Mouse (Mus musculus) limb, embryonic 14.5 days (tissue): ENCODE measurements around the gene Cab39l. TPM values are rescaled to one million over a fixed set of nuclear protein-coding genes. Genes with fewer than 3 reads are reported as not detected.

Experiments
- ATAC-seq: fragments of 200-750 bp; cut with Nextera tagmentation; 2 replicates; pipeline ENCODE4 v1.8.0; 2017; ENCODE audit warnings: low read depth, moderate number of reproducible peaks, moderate TSS enrichment; ENCODE audit not compliant: low FRiP score
- DNase-seq: peaks from one replicate; pipeline ENCODE4 v3.0.0-alpha.2; 2015; ENCODE audit warnings: low spot score
- H3K27ac ChIP-seq: fragments of 300-500 bp; sonication (generic); replicated peaks from 2 replicates; pipeline ENCODE4 v1.5.1; 2014; ENCODE audit warnings: low read depth, mild to moderate bottlenecking, low read length, moderate library complexity, mixed read lengths
- H3K27me3 ChIP-seq: fragments of 300-500 bp; sonication (generic); 2 replicates; pipeline ENCODE4 v1.6.1; 2014; ENCODE audit warnings: low read length, mixed read lengths; ENCODE audit not compliant: control insufficient read depth, insufficient read depth
- H3K36me3 ChIP-seq: fragments of 300-500 bp; sonication (generic); 2 replicates; pipeline ENCODE4 v1.6.1; 2014; ENCODE audit warnings: mild to moderate bottlenecking, low read length, moderate library complexity, mixed read lengths; ENCODE audit not compliant: control insufficient read depth, insufficient read depth
- H3K4me1 ChIP-seq: fragments of 300-500 bp; sonication (generic); 2 replicates; pipeline ENCODE4 v1.6.1; 2014; ENCODE audit warnings: antibody characterized with exemption, low read length, mixed read lengths; ENCODE audit not compliant: control insufficient read depth, insufficient read depth
- H3K4me2 ChIP-seq: fragments of 300-500 bp; sonication (generic); replicated peaks from 2 replicates; pipeline ENCODE4 v1.6.1; 2014; ENCODE audit warnings: low read depth, mild to moderate bottlenecking, low read length, moderate library complexity; ENCODE audit not compliant: severe bottlenecking
- H3K4me3 ChIP-seq: fragments of 300-500 bp; sonication (generic); replicated peaks from 2 replicates; pipeline ENCODE4 v1.5.1; 2014; ENCODE audit warnings: low read length
- H3K9ac ChIP-seq: fragments of 300-500 bp; sonication (generic); 2 replicates; pipeline ENCODE4 v1.6.1; 2014; ENCODE audit warnings: mild to moderate bottlenecking, low read depth, low read length, moderate library complexity; ENCODE audit not compliant: severe bottlenecking
- H3K9me3 ChIP-seq: fragments of 300-500 bp; sonication (generic); 2 replicates; pipeline ENCODE4 v1.6.1; 2016; ENCODE audit warnings: low read length; ENCODE audit not compliant: control insufficient read depth
- POLR2A ChIP-seq: fragments of 200-500 bp; IDR thresholded peaks from 2 replicates; pipeline ENCODE4 v1.8.0; 2012; ENCODE audit warnings: inconsistent platforms, mild to moderate bottlenecking, moderate library complexity, borderline replicate concordance; ENCODE audit not compliant: insufficient read depth, insufficient read length; ENCODE audit errors: extremely low read depth
- WGBS: fragments of 180-500 bp; shearing (Covaris S2); extraction: QIAGEN DNeasy Blood & Tissue Kit; methylation state at CpG from one replicate; pipeline ENCODE4 v1.1.7; 2014; 5-methylcytosine and 5-hydroxymethylcytosine counted together
- polyA plus RNA-seq, 2 experiments: library from polyadenylated mRNA; depleted of rRNA in 1 of 2; stranded (reverse) in 1 of 2; unstranded in 1 of 2; fragments of >200 nt; fragmentation: Nextera tagmentation in 1 of 2; extraction: Ambion mirVana in 1 of 2; gene quantifications; 2 replicates each; pipeline versions ENCODE4 v1.2.1 to v1.2.3; 2012 to 2014

The Cab39l gene
- polyA plus RNA-seq, 2 experiments: 17.4 to 40.3 TPM

DNA sequence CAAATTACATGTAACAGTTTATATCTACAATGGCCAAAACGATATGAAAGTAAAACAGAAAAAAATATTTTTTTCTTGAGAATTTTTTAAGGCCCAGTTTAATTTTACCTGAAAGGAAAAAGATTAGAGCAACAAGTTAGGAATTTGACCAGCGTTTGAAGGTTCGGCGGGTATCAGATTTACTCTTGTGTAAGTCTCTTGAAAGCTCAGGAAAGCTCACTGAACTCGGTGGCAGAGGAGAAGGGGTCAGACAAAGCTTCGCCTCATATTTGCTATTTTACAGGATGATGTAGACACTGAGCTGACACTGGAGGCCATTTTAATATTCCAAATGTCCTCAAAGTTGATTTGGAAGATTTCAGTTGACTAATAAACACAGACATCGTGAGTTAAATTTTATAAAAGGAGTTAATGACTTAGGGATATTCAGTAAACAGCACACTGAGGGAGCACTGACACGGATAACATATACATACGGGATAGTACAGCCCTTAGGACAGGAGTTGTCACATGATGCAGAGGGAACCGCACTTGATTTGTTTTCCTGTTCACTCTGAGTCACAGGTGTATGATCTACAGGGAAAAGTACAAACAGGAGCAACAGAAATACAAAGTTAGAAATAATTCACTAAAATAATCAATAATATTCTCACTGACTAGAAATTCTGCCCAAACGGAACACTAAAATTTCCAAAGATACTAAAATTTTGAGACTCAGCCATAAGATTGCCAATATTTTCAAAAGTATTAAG, 17.7 kb upstream of the Cab39l start:
- no peak for TF ChIP-seq POLR2A
- Histone ChIP-seq H3K27ac (no peak overlapping the region), H3K4me2 (no peak overlapping the region), H3K27me3 (no peaks in the 10 kb centered on the region), H3K9ac (no peak overlapping the region), H3K9me3 (no peaks in the 10 kb centered on the region), H3K4me3 (no peak overlapping the region), H3K4me1 (no peaks in the 10 kb centered on the region), H3K36me3 (peaks cover 6% of the 10 kb centered on the region; the same call in 1 of the 2 replicates)
- DNase-seq (no peak), ATAC-seq (no peak)
- WGBS: 89% methylated on average over 11 of the region's 11 CpGs

DNA sequence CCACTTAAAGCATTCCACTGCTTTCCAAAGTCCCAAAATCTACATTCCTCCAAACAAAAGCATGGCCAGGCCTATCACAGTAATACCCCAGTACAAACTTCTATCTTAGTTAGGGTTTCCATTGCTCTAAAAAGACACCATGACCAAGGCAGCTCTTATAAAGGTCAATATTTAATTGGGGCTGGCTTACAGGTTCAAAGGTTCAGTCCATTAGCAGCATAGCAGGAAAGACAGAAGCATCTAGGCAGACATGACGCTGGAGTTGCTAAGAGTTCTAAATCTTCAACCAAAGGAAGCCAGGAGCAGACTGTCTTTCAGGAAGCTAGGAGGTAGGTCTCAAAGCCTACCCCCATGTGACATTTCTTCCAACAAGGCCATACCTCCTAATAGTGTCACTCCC, 10.2 kb upstream of the Cab39l start:
- 84% methylated on average over 1 of the region's 1 CpGs for WGBS
- no peaks in the 10 kb centered on the region for H3K4me1 ChIP-seq
- no peaks in the 10 kb centered on the region for H3K27me3 ChIP-seq
- ATAC-seq (no peak), DNase-seq (no peak)
- no peak overlapping the region for H3K4me2 ChIP-seq
- H3K9me3 ChIP-seq: no peaks in the 10 kb centered on the region
- no peak overlapping the region for H3K27ac ChIP-seq
- H3K36me3 ChIP-seq: no peaks in the 10 kb centered on the region
- no peak overlapping the region for H3K9ac ChIP-seq
- no peak for TF ChIP-seq POLR2A
- no peak overlapping the region for H3K4me3 ChIP-seq

DNA sequence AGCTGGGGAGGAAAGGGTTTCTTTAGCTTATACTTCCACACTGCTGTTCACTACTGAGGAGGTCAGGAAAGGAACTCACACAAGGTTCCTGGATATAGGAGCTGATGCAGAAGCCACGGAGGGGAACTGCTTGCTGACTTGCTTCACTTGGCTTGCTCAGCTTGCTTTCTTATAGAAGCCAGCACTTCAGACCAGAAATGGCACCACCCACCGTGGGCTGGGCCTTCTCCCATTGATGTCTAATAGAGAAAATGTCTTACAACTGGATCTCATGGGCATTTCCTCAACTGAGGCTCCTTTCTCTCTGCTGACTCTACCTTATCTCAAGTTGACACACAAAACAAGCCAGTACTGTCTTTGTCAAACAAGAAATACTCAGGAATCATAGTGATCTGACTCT, 6.9 kb upstream of the Cab39l start:
- no peak overlapping the region for H3K27ac ChIP-seq
- TF ChIP-seq POLR2A: no peak
- no peaks in the 10 kb centered on the region for H3K27me3 ChIP-seq
- H3K4me1 ChIP-seq: no peaks in the 10 kb centered on the region
- DNase-seq: no peak
- no peak for ATAC-seq
- H3K9ac ChIP-seq: no peak overlapping the region
- 74% methylated on average over 2 of the region's 2 CpGs for WGBS
- no peak overlapping the region for H3K4me3 ChIP-seq
- no peaks in the 10 kb centered on the region for H3K36me3 ChIP-seq
- no peak overlapping the region for H3K4me2 ChIP-seq
- H3K9me3 ChIP-seq: no peaks in the 10 kb centered on the region

DNA sequence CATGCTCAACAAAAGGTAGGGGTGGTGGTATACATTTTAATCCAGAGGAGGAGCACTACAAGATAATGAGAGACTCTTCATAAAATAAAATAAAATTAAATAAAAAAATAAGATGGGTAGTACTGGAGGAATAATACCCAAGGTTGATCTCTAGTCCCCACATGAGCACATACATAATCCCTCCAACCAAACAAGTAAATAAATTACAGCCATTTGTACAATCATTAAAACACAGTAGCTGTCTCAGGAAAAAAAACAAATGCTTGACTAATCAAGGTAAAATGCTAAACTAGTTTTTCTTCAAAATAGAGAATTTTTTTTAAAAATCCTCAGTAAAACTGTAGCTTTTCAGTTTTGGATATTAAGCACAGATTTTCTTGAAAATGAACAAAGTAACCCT, 5.6 kb upstream of the Cab39l start:
- Histone ChIP-seq H3K27ac (no peak overlapping the region), H3K27me3 (no peaks in the 10 kb centered on the region), H3K36me3 (no peaks in the 10 kb centered on the region), H3K4me2 (no peak overlapping the region), H3K9ac (no peak overlapping the region), H3K9me3 (no peaks in the 10 kb centered on the region), H3K4me3 (no peak overlapping the region), H3K4me1 (peaks cover 4% of the 10 kb centered on the region; the same call in 1 of the 2 replicates)
- no peak for DNase-seq
- TF ChIP-seq POLR2A: no peak
- ATAC-seq: no peak

DNA sequence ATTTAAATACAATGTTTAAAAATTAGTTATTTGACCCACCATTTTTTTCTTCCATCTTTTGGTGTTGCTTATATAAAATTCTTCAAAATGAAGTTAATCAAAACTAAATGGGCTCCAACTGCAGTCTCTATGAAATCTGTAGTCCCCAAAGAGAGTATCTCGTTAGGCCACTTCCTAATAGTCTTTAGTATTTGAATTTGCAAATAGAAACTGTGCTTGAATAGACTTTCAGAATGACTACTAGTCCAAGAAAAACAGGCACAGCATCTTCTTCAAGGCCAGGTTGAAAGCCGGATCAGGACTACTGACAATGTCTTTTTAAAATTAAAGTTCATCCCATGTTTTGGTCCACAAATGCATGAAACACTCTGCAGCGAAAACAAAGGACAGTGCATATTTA, 3.4 kb upstream of the Cab39l start:
- Histone ChIP-seq H3K36me3 (no peaks in the 10 kb centered on the region), H3K9ac (no peak overlapping the region), H3K27me3 (no peaks in the 10 kb centered on the region), H3K4me3 (no peak overlapping the region), H3K27ac (no peak overlapping the region), H3K4me2 (no peak overlapping the region), H3K9me3 (no peaks in the 10 kb centered on the region), H3K4me1 (peaks cover 4% of the 10 kb centered on the region; the same call in 1 of the 2 replicates)
- no peak for ATAC-seq
- DNase-seq: no peak
- no peak for TF ChIP-seq POLR2A
- 81% methylated on average over 3 of the region's 3 CpGs for WGBS
